Mouse (Mus musculus) gastrocnemius, postnatal 14 days (tissue): Measurements from ENCODE around the gene H1f0. TPM values are rescaled to one million over a fixed set of nuclear protein-coding genes. Genes with fewer than 3 reads are reported as not detected.
A peak's percentile ranks its signal among the peaks of the same experiment; 100 is the strongest.
"Not testable (repeated sequence)": the region's sequence is repeated elsewhere in the genome, so short reads cannot be mapped to it uniquely, and the experiment has no call there.

Source experiments
- DNase-seq: peaks from one replicate; pipeline ENCODE4 v3.0.0; 2021; ENCODE audit warnings: mixed read lengths
- intact Hi-C: fragments of 180-260 bp; cut with DNase I; formaldehyde crosslinking; loops from one replicate; pipeline ENCODE4 v1.15.1; 2025; ENCODE audit warnings: low total_unique reads
- total RNA-seq, 2 experiments: library from RNA; stranded (reverse); gene quantifications; 2 replicates each; pipeline ENCODE4 v1.2.3; 2021

The H1f0 gene
- total RNA-seq, 2 experiments from 2014 or later = 129 to 164 TPM

- peak; percentile 92 for DNase-seq
- intact Hi-C loops = no loop called here
Measured at GRCm38 (mm10) chr15:79030551-79031435, 2.5 kb downstream of the H1f0 start.

- intact Hi-C loops, DNase-seq: not testable (repeated sequence)
Measured at GRCm38 (mm10) chr15:79031908-79032307, 3.7 kb downstream of the H1f0 start.

DNA sequence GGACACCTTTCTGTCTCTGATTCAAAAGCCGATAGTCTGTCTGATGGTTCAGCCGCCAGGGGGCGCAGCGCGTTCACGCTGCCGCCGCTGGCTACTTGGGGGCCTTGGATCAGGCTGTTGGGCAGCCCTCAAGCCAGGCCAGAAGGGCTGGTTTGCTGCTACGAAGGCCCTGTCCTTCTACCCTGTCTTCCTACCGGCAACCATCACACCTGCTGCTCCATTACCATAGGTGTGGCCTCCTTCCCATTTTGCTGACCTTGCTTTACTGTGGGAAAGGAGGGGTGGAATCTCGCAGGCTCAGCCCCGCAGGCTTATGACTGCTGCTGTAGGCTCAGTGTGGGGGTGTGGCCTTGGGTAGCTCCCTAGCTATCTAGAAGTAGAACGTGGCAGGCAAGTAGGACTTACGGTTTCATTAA is 9.7 kb downstream of the H1f0 start:
- intact Hi-C loops = no loop called here
- peak; percentile 82 for DNase-seq

DNA sequence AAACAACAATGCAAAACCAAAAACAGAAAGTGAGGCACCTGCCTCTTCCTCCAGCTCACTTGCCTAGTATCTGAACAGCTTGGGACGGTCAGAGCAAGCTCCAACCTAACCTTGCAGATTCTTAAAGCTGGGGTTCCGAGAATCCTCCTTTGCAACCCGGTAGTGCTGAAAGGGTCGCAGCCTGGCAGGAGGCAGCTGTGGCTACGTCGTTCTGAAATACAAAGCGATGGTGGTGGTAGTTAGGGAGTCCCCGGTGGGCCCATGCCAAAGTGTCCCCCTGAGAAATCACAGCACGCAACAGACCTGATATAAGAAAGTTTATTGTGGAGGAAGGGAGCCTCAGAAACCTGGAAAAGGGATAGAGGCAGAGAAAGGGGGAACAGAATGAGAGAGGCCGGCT is 10.1 kb downstream of the H1f0 start:
- DNase-seq = no peak
- intact Hi-C loops = no loop called here

DNA sequence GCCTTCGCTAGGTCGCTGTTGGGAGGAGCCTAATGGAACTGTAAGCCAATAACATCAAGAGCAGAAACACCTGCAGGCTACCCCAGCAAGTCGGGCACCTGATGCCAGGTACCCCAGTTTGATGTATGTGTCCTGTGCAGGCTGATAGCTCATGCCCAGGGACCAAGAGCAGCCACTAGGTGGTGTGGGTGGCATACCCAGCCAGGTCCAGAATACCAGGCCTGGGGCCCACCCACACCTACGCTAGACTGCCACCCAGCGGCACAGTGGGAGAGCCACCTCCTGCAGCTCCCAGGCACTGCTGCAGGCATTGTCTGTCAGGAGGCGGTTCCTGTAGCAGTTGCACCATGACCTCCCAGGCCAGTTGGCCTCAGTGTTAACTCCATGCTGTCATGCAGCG is 10.6 kb downstream of the H1f0 start:
- intact Hi-C loops = no loop called here
- peak; percentile 81 for DNase-seq

- no peak for DNase-seq
- intact Hi-C loops = no loop called here
Measured at GRCm38 (mm10) chr15:79040501-79041416, 12.5 kb downstream of the H1f0 start.

- intact Hi-C loops = no loop called here
- DNase-seq = no peak
Measured at GRCm38 (mm10) chr15:79041585-79041984, 13.3 kb downstream of the H1f0 start, which contains the start of gene Galr3. Galr3 (plus strand) TSS chr15:79041885.

GRCm38 (mm10) chr15:79042721-79043491 is 14.7 kb downstream of the H1f0 start:
- no peak for DNase-seq
- intact Hi-C loops = no loop called here

DNA sequence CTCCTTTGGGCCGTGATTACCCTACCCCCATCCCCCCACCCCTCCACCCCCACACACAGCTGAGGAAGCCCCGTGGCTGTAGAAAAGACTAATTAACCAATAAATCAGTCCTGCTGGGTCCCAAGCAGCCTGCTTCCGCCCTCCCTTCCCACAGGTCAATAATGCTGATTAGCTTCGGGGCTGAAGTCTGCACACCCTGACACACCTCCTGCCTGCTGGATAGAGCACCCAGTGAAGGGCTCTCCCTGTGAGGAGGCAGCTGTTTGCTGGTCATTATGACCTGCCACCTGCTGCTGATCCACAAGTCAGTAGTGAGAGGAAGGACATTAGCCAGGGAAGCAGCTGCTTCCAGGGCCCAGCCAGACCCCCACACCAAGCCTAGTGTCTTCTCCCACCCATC is 16.6 kb downstream of the H1f0 start:
- intact Hi-C loops = no loop called here
- DNase-seq = no peak

GRCm38 (mm10) chr15:79048186-79048585 is 19.9 kb downstream of the H1f0 start:
- intact Hi-C loops = no loop called here
- DNase-seq = no peak

DNA sequence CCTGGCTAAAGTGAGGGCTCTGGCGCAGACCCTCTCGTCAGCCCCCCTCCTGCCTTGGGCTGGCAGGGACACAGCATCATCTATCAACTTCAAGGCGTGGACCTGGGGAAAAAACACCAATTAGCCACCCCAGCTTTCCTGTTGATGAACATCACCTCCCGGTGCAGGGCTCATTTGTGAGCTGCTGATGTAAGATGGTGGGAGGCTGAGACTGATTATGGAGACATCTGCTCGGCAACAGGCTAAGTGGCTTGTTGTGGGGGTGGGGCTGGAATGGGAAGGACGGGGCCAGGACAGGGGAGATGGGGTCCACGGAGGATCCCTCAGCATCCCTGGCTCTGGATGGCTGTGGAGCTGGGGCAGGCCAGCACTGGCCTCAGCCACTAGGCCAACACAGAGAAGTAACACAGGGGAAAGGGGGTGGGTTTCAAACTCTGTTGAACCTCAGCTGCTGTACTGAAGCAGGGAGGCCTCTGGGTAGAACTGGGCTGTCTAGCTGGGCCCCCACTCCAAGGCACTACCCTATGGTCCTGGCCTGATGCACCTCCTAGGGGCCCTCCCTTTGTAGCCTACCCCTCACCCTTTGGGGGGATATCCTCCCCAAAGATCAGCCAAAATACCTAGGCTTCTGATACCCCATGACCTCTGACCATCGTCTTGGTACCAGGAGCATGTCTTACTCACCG is 22.1 kb downstream of the H1f0 start:
- no peak for DNase-seq
- intact Hi-C loops = no loop called here

- DNase-seq = no peak
- intact Hi-C loops = no loop called here
Measured at GRCm38 (mm10) chr15:79050964-79051363, 22.7 kb downstream of the H1f0 start.

DNA sequence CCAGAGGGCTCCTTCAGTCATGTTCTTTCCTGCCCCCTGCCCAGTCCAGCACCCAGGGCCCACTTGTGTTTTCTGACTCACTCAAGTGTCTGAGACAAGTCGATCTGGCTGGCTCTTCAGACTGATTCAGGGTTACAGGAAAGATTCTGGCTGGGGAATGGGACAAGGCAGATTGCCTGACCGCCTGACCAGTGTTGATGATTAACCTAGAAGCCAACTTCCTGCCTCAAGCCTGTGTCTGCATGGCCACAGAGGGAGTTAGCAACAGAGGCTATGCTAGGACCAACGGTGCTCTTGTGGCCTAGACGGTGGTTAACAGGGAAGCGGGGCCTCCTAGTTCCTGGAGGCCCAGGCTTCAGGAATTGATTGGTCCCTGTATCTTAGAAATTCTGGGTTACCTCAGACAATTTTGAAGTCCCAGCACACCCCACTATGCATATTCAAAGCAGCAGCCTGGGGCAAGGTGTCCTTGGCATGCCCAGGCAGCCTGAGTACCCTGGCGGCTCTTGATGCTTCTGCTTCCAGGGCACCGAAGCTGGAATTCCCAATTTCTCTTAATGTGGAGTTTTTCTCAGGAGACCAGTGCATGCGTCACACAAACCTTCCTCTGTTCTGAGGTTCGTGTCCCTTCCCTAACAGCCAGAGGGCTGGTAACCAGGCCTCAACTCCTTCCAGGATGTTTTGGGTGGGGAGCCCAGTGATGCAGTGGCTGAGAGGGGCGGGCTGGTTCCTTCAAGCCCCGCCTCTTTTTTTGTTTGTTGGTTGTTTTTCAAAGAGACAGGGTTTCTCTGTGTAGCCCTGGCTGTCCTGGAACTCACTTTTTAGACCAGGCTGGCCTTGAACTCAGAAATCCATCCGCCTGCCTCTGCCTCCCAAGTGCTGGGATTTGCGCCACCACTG is 23.5 kb downstream of the H1f0 start:
- DNase-seq = no peak
- intact Hi-C loops = no loop called here

DNA sequence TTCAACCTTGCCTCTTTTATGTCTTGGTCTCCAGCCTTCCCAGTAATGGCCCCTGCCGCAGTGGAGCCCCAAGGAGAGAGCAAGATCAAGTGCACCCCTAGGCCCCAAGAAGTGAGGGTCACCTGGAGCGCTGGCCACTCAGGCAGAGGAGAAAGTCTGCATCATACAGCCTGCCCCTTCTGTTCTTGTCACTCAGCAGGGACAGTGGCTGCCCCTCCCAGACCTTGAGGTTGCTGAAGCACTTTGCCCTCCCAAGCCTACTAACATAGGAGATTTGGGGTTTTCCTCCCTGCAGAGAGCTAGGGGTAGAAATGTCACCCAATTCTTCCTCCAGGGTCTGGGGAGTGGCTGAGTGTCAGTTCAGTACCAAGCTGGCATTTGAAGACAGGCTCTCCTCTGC is 24.1 kb downstream of the H1f0 start:
- DNase-seq = no peak
- intact Hi-C loops = no loop called here

DNA sequence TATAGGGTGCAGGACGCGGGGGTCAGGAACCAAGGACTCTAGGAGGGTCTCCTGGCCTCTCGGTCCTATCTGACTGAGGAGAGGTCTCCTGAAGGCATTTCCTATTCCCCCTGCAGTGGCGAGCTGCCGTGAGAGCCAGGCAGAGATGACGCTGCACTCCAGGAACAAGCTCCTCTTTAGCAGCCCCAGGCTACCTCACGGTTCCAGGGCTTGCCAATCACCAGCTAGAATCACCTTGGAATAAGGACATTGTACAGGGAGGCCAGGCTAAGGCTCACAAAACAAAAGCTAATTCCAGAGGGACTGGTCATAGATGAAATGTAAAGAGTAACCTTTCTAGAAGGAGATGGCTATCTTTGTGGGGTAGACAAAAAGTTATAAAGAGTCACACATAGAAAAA is 28.4 kb downstream of the H1f0 start:
- DNase-seq = no peak
- intact Hi-C loops = no loop called here

- intact Hi-C loops = no loop called here
- no peak for DNase-seq
Measured at GRCm38 (mm10) chr15:79057850-79058249, 29.6 kb downstream of the H1f0 start.

- intact Hi-C loops = no loop called here
- no peak for DNase-seq
Measured at GRCm38 (mm10) chr15:79060887-79061565, 32.8 kb downstream of the H1f0 start.
